Mouse (Mus musculus): Measurements from ENCODE around the gene Muc3.

DNA sequence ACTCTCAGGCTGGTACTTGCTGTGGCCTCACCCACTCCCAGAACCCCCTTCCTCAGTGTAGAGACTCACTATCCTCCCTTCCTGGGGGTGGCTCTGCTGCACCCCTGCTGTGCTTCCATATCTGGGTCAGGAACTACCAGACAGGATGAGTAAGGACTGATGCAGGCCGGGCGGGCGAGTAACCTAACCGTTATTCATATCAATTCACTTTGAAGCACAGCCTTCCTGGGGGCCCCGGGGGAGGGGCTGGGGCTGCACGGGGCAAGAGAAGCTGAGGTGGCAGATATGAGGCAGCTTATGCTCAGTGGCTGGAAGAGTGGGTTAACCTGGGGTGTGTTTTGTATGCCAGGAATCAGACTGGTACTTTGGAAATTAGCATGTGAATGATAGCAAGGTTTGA, 64.1 kb downstream of the Muc3 start:
- TF ChIP-seq CTCF (IDR thresholded peaks at IDR 0.05; ENCODE audit: insufficient read depth, low read length) (no peak), POLR2A (IDR thresholded peaks at IDR 0.05; ENCODE audit: borderline replicate concordance, extremely low read depth, low read depth, low read length) (no peak)
